Mouse (Mus musculus) B cell, adult (primary cell): ENCODE data around the gene Nphs2. TPM values are rescaled to one million over a fixed set of nuclear protein-coding genes. Genes with fewer than 3 reads are reported as not detected.

Experiments
- total RNA-seq: library from RNA; stranded (reverse); gene quantifications from 4 replicates; pipeline ENCODE4 v1.2.4, GENCODE M21; 2023; ENCODE audit not compliant: inconsistent age

Gene Nphs2
- not detected in 4 replicates for total RNA-seq

GRCm38 (mm10) chr1:156310630-156311029 lies at the start of gene Nphs2:
Gene Nphs2, plus strand, starts transcription at chr1:156310727.

GRCm38 (mm10) chr1:156302911-156303749 lies 7.4 kb upstream of the Nphs2 start, which contains the start of gene Tdrd5:
Gene Tdrd5, minus strand, starts transcription at chr1:156303664.

GRCm38 (mm10) chr1:156365740-156366139 lies 55.2 kb downstream of the Nphs2 start, which contains the start of gene Gm2000:
Gene Gm2000, plus strand, starts transcription at chr1:156366040.

Other genes with a start within 250 kb of the Nphs2 start
- not detected in 4 replicates for gene Fam163a, start 105.7 kb upstream of the Nphs2 start, total RNA-seq
- not detected in 4 replicates for gene Tdrd5, start 7.1 kb upstream of the Nphs2 start, total RNA-seq
- gene Gm2000, start 55.3 kb downstream of the Nphs2 start, total RNA-seq: 1,144 to 1,273 TPM (median 1,220 TPM) in 4 replicates
- 0.36 to 1.0 TPM (median 0.48 TPM) in 3 of 4 replicates, not detected in the other for gene Axdnd1, start 110.4 kb downstream of the Nphs2 start, total RNA-seq
- 62.9 to 81.6 TPM (median 74.7 TPM) in 4 replicates for gene Soat1, start 163.6 kb downstream of the Nphs2 start, total RNA-seq
- 32.0 to 35.8 TPM (median 34.7 TPM) in 4 replicates for gene Gm10031, start 213.3 kb downstream of the Nphs2 start, total RNA-seq
- gene Abl2, start 248.1 kb downstream of the Nphs2 start, total RNA-seq: 50.6 to 76.8 TPM (median 57.7 TPM) in 4 replicates